8 mouse cellular contexts compared by ENCODE assay signal in genomic region chr6:4994161-4994919, GRCm38 (mm10).
A peak's percentile ranks its signal among the peaks of the same experiment; 100 is the strongest.
DNase-seq lines count a peak whose midpoint lies in the region; ATAC-seq and TF ChIP-seq lines count a peak whose summit lies in the region.

No protein-coding gene starts in this region.

- no peak overlapping the region for H3ac ChIP-seq in myocyte (ENCODE audit: control insufficient read depth, insufficient read length)

- no peaks in the 10 kb centered on the region for H3K36me3 ChIP-seq in heart, embryonic 12.5 days
- no peaks in the 10 kb centered on the region for H3K36me3 ChIP-seq in hindbrain, embryonic 14.5 days (replicated peaks; ENCODE audit: control insufficient read depth, insufficient read depth)
- H3K36me3 ChIP-seq in myocyte (ENCODE audit: control insufficient read depth, insufficient read depth) = no peaks in the 10 kb centered on the region

- intact Hi-C loops in heart, postnatal 14 days (cut with DNase I) = no loop called here
- intact Hi-C loops in left cerebral cortex, postnatal 4 days (cut with DNase I) = no loop called here

- ATAC-seq in heart, embryonic 12.5 days (ENCODE audit: insufficient number of reproducible peaks, low FRiP score) = no peak
- ATAC-seq in hindbrain, embryonic 14.5 days (ENCODE audit: low FRiP score) = peak; percentile 59; the same call in 1 of the 2 replicates

- peaks cover 34% of the 10 kb centered on the region for H3K4me1 ChIP-seq in heart, embryonic 12.5 days (replicated peaks)
- peaks cover 17% of the 10 kb centered on the region for H3K4me1 ChIP-seq in hindbrain, embryonic 14.5 days (replicated peaks; ENCODE audit: control insufficient read depth, insufficient read depth, low read length)

- peak overlapping the region; percentile 22 for H3K4me2 ChIP-seq in heart, embryonic 12.5 days
- H3K4me2 ChIP-seq in hindbrain, embryonic 14.5 days (replicated peaks) = peak overlapping the region; percentile 35
- peak overlapping the region; percentile 21 for H3K4me2 ChIP-seq in myocyte (ENCODE audit: low read depth)

- no peak overlapping the region for H3K27ac ChIP-seq in heart, embryonic 12.5 days (ENCODE audit: poor library complexity, severe bottlenecking)
- H3K27ac ChIP-seq in hindbrain, embryonic 14.5 days = no peak overlapping the region

- DNase-seq in heart, postnatal 14 days = no peak
- peak; percentile 42 for DNase-seq in embryo, embryonic 11.5 days (ENCODE audit: low read depth, low spot score)
- DNase-seq in hindbrain, embryonic 14.5 days (ENCODE audit: low spot score) = no peak
- no peak for DNase-seq in right cerebral cortex, adult 2 months (ENCODE audit: low spot score in 2 of 2)
- DNase-seq in left cerebral cortex, postnatal 4 days = no peak
- no peak for DNase-seq in kidney, adult 9 months

- no peak overlapping the region for H3K9ac ChIP-seq in heart, embryonic 12.5 days
- H3K9ac ChIP-seq in hindbrain, embryonic 14.5 days = no peak overlapping the region

- TF ChIP-seq POLR2A in myocyte (IDR thresholded peaks at IDR 0.05; ENCODE audit: insufficient read length, low read depth) = no peak

- H3K4me3 ChIP-seq in heart, embryonic 12.5 days = no peak overlapping the region
- no peak overlapping the region for H3K4me3 ChIP-seq in hindbrain, embryonic 14.5 days (replicated peaks; ENCODE audit: low read length)
- no peak overlapping the region for H3K4me3 ChIP-seq in myocyte

- WGBS in heart, embryonic 12.5 days = 48% methylated on average over 14 of the region's 14 CpGs
- WGBS in hindbrain, embryonic 14.5 days = 41% methylated on average over 14 of the region's 14 CpGs

- H3K9me3 ChIP-seq in heart, embryonic 12.5 days (replicated peaks) = no peaks in the 10 kb centered on the region
- H3K9me3 ChIP-seq in hindbrain, embryonic 14.5 days (ENCODE audit: control insufficient read depth, low read length) = no peaks in the 10 kb centered on the region

- no peaks in the 10 kb centered on the region for H3K79me2 ChIP-seq in myocyte (ENCODE audit: control insufficient read depth, insufficient read depth)

- H3K27me3 ChIP-seq in heart, embryonic 12.5 days (replicated peaks) = no peaks in the 10 kb centered on the region
- no peaks in the 10 kb centered on the region for H3K27me3 ChIP-seq in hindbrain, embryonic 14.5 days (ENCODE audit: control insufficient read depth, insufficient read depth, low read length)
- H3K27me3 ChIP-seq in myocyte (ENCODE audit: control insufficient read depth, insufficient read depth, insufficient read length) = no peaks in the 10 kb centered on the region

TF ChIP-seq in myocyte, 11 proteins besides CTCF, POLR2A, EP300 and RAD21:
- TF ChIP-seq E2F4 (IDR thresholded peaks at IDR 0.05; ENCODE audit: insufficient read depth) = no peak
- TF ChIP-seq MYOD1 (IDR thresholded peaks at IDR 0.05; ENCODE audit: control insufficient read depth in 1 of 3, insufficient read length in 2 of 3, low read depth in 2 of 3) = peak in 2 of 3 experiments; percentile 26 to 53
- no peak for TF ChIP-seq POLR2AphosphoS2 (IDR thresholded peaks at IDR 0.05; ENCODE audit: insufficient read length, low read depth)
